Mouse (Mus musculus): ENCODE data around the gene Smap1.

DNA sequence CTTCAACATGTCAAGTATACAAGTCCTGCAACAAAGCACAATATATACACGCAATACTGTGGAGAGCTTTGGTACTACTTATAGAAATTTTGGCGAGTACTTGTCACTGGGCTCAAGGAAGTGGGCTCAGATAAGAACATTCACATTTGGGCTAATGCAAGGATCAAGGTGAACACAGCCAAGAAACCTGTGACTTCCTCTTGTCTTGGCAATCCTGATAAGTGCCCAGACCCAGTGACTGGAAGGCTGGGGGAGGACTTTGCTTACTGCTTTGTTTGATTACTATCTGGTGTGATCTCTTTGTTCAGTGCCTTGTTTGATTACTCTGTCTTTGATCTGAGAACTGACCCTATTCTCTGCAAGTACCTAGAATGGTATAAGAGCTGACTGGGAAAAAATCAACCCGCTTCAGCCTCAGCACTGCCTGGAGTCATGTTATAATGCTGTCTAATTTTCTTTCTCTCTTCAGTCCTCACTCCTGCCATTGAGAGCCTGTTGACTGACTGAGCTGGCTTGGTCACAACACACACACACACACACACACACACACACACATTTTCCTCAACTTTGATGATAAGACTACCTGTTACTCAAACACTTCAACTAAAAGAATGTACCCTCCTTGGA lies 23.0 kb downstream of the Smap1 start:
- no peak for TF ChIP-seq CTCF (IDR thresholded peaks at IDR 0.05; ENCODE audit: low read depth)
- TF ChIP-seq EP300 (IDR thresholded peaks at IDR 0.05; ENCODE audit: low read depth) = no peak
